Mouse (Mus musculus): ENCODE data around the gene Prrt3. TPM values are rescaled to one million over a fixed set of nuclear protein-coding genes. Genes with fewer than 3 reads are reported as not detected.

Gene Prrt3
- polyA plus RNA-seq, 1 experiment = not detected

- TF ChIP-seq GATA1 (IDR thresholded peaks at IDR 0.05; ENCODE audit: low read length) = no peak
- TF ChIP-seq TAL1 (IDR thresholded peaks at IDR 0.05; ENCODE audit: low read length) = no peak
- Histone ChIP-seq H3K4me1 (ENCODE audit: control insufficient read depth) (no peaks in the 10 kb centered on the region), H3K27me3 (ENCODE audit: control insufficient read depth) (no peaks in the 10 kb centered on the region), H3K36me3 (ENCODE audit: control insufficient read depth) (peaks cover 98% of the 10 kb centered on the region), H3K9me3 (ENCODE audit: control insufficient read depth, low read length) (peaks cover 4% of the 10 kb centered on the region; the same call in 1 of the 2 replicates), H3K4me3 (replicated peaks) (no peak overlapping the region)
Measured at GRCm38 (mm10) chr6:113517434-113518080, 15.8 kb upstream of the Prrt3 start.

GRCm38 (mm10) chr6:113514600-113514999, 12.9 kb upstream of the Prrt3 start:
- peaks cover 68% of the 10 kb centered on the region for H3K36me3 ChIP-seq (ENCODE audit: control insufficient read depth)

GRCm38 (mm10) chr6:113513944-113514343, 12.2 kb upstream of the Prrt3 start:
- H3K27me3 ChIP-seq (ENCODE audit: control insufficient read depth) = no peaks in the 10 kb centered on the region
- H3K36me3 ChIP-seq (ENCODE audit: control insufficient read depth) = peaks cover 62% of the 10 kb centered on the region
- no peak for TF ChIP-seq GATA1 (IDR thresholded peaks at IDR 0.05; ENCODE audit: low read length)
- TF ChIP-seq TAL1 (IDR thresholded peaks at IDR 0.05; ENCODE audit: low read length) = no peak
- no peaks in the 10 kb centered on the region for H3K4me1 ChIP-seq (ENCODE audit: control insufficient read depth)
- H3K4me3 ChIP-seq (replicated peaks) = no peak overlapping the region
- peaks cover 4% of the 10 kb centered on the region; the same call in 1 of the 2 replicates for H3K9me3 ChIP-seq (ENCODE audit: control insufficient read depth, low read length)

More at GRCm38 (mm10) chr6:113514600-113514999, 12.9 kb upstream of the Prrt3 start:
- H3K4me3 ChIP-seq (replicated peaks) = no peak overlapping the region
- TF ChIP-seq GATA1 (IDR thresholded peaks at IDR 0.05; ENCODE audit: low read length) (no peak), TAL1 (IDR thresholded peaks at IDR 0.05; ENCODE audit: low read length) (no peak)
- H3K27me3 ChIP-seq (ENCODE audit: control insufficient read depth) = no peaks in the 10 kb centered on the region
- H3K9me3 ChIP-seq (ENCODE audit: control insufficient read depth, low read length) = peaks cover 4% of the 10 kb centered on the region; the same call in 1 of the 2 replicates
- no peaks in the 10 kb centered on the region for H3K4me1 ChIP-seq (ENCODE audit: control insufficient read depth)

GRCm38 (mm10) chr6:113508947-113509280, 7.2 kb upstream of the Prrt3 start:
- Histone ChIP-seq H3K4me1 (ENCODE audit: control insufficient read depth) (no peaks in the 10 kb centered on the region), H3K27me3 (ENCODE audit: control insufficient read depth) (no peaks in the 10 kb centered on the region), H3K9me3 (ENCODE audit: control insufficient read depth, low read length) (no peaks in the 10 kb centered on the region), H3K36me3 (ENCODE audit: control insufficient read depth) (peaks cover 11% of the 10 kb centered on the region), H3K4me3 (replicated peaks) (no peak overlapping the region)
- TF ChIP-seq TAL1 (IDR thresholded peaks at IDR 0.05; ENCODE audit: low read length) (no peak), GATA1 (IDR thresholded peaks at IDR 0.05; ENCODE audit: low read length) (no peak)

- Histone ChIP-seq H3K4me1 (ENCODE audit: control insufficient read depth) (no peaks in the 10 kb centered on the region), H3K9me3 (ENCODE audit: control insufficient read depth, low read length) (no peaks in the 10 kb centered on the region), H3K27me3 (ENCODE audit: control insufficient read depth) (peaks cover 2% of the 10 kb centered on the region), H3K36me3 (ENCODE audit: control insufficient read depth) (peaks cover 6% of the 10 kb centered on the region), H3K4me3 (replicated peaks) (no peak overlapping the region)
- TF ChIP-seq TAL1 (IDR thresholded peaks at IDR 0.05; ENCODE audit: low read length) (no peak), GATA1 (IDR thresholded peaks at IDR 0.05; ENCODE audit: low read length) (no peak)
Measured at GRCm38 (mm10) chr6:113508272-113508946, 6.7 kb upstream of the Prrt3 start.

DNA sequence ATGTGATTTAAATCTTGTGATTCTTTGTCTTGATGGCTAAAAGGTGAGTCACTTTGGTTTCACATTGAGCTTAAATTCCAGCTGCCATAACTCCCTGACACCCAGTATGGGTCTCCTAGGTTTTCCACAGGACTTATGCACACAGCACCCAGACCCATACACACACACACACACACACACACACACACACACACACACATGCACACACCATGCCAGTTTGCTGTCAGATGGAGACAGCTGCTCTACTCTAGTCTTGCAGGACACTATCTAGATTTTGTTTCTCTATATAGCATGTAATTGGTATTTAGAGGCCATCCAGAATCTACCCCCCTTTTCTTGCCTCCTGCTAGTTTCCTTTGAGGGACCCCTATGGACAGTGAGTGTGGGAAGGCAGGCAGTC, 5.4 kb upstream of the Prrt3 start:
- Histone ChIP-seq H3K9me3 (ENCODE audit: control insufficient read depth, low read length) (no peaks in the 10 kb centered on the region), H3K4me1 (ENCODE audit: control insufficient read depth) (no peaks in the 10 kb centered on the region), H3K27me3 (ENCODE audit: control insufficient read depth) (peaks cover 10% of the 10 kb centered on the region), H3K4me3 (replicated peaks) (no peak overlapping the region), H3K36me3 (ENCODE audit: control insufficient read depth) (no peaks in the 10 kb centered on the region)
- no peak for TF ChIP-seq GATA1 (IDR thresholded peaks at IDR 0.05; ENCODE audit: low read length)
- no peak for TF ChIP-seq TAL1 (IDR thresholded peaks at IDR 0.05; ENCODE audit: low read length)

- TF ChIP-seq GATA1 (IDR thresholded peaks at IDR 0.05; ENCODE audit: low read length) (no peak), TAL1 (IDR thresholded peaks at IDR 0.05; ENCODE audit: low read length) (no peak)
- H3K27me3 ChIP-seq (ENCODE audit: control insufficient read depth) = peaks cover 25% of the 10 kb centered on the region
- H3K9me3 ChIP-seq (ENCODE audit: control insufficient read depth, low read length) = no peaks in the 10 kb centered on the region
- H3K4me1 ChIP-seq (ENCODE audit: control insufficient read depth) = no peaks in the 10 kb centered on the region; the same call in 1 of the 2 replicates
- no peak overlapping the region for H3K4me3 ChIP-seq (replicated peaks)
- no peaks in the 10 kb centered on the region for H3K36me3 ChIP-seq (ENCODE audit: control insufficient read depth)
Measured at GRCm38 (mm10) chr6:113505689-113506088, 4.0 kb upstream of the Prrt3 start.

GRCm38 (mm10) chr6:113502801-113503200, 1.1 kb upstream of the Prrt3 start:
- Histone ChIP-seq H3K4me3 (replicated peaks) (no peak overlapping the region), H3K4me1 (ENCODE audit: control insufficient read depth) (no peaks in the 10 kb centered on the region; the same call in 1 of the 2 replicates), H3K9me3 (ENCODE audit: control insufficient read depth, low read length) (no peaks in the 10 kb centered on the region), H3K27me3 (ENCODE audit: control insufficient read depth) (peaks cover 46% of the 10 kb centered on the region), H3K36me3 (ENCODE audit: control insufficient read depth) (no peaks in the 10 kb centered on the region)
- TF ChIP-seq TAL1 (IDR thresholded peaks at IDR 0.05; ENCODE audit: low read length) (no peak), GATA1 (IDR thresholded peaks at IDR 0.05; ENCODE audit: low read length) (no peak)

DNA sequence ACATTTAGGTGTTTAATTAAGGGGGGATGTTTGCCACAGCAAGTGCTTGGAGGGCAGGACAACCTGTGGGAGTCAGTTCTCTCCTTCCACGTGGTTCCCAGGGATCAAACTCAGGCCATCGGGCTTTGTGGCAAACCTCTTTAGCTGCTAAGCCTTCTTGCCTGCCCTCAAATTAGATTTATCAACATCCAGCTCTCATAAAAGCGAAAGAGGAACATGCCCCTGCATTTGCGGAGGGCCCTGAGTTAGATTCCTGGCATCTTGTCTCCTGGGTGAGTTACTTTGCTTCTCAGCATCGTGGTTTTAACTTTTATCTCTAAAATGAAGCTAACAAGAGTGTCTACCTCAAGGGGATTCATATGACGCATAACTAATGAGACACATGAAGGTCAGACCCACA, 2.4 kb downstream of the Prrt3 start:
- Histone ChIP-seq H3K4me3 (replicated peaks) (no peak overlapping the region), H3K27me3 (ENCODE audit: control insufficient read depth) (peaks cover 80% of the 10 kb centered on the region), H3K9me3 (ENCODE audit: control insufficient read depth, low read length) (no peaks in the 10 kb centered on the region; the same call in 1 of the 2 replicates), H3K4me1 (ENCODE audit: control insufficient read depth) (peaks cover 12% of the 10 kb centered on the region), H3K36me3 (ENCODE audit: control insufficient read depth) (no peaks in the 10 kb centered on the region)
- TF ChIP-seq GATA1 (IDR thresholded peaks at IDR 0.05; ENCODE audit: low read length) = no peak

Measured in erythroblast, embryonic 14.5 days (primary cell).